Mouse (Mus musculus) monocyte, adult 2 months (primary cell): ENCODE results near the gene Plcg1.

Experiments used
- DNase-seq, 2 experiments: peaks; one replicate each; pipeline ENCODE4 v3.0.0; 2022; ENCODE audit warnings: low spot score in 2 of 2, low read depth in 1 of 2

Gene Plcg1

GRCm38 (mm10) chr2:160735706-160736310 is 4.7 kb downstream of the Plcg1 start:
- DNase-seq: no peak

GRCm38 (mm10) chr2:160736466-160736865 is 5.4 kb downstream of the Plcg1 start:
- no peak for DNase-seq

- DNase-seq: no peak
These were observed 7.3 kb downstream of the Plcg1 start for GRCm38 (mm10) chr2:160738354-160738753.

GRCm38 (mm10) chr2:160739647-160740356 is 8.7 kb downstream of the Plcg1 start:
- DNase-seq: no peak

GRCm38 (mm10) chr2:160740521-160741156 is 9.5 kb downstream of the Plcg1 start:
- no peak for DNase-seq

- no peak for DNase-seq
These were observed 10.5 kb downstream of the Plcg1 start for GRCm38 (mm10) chr2:160741580-160741979.

GRCm38 (mm10) chr2:160742161-160742609 is 11.1 kb downstream of the Plcg1 start:
- DNase-seq: no peak

- no peak for DNase-seq
These were observed 13.1 kb downstream of the Plcg1 start for GRCm38 (mm10) chr2:160744040-160744822.

- DNase-seq: no peak
These were observed 13.7 kb downstream of the Plcg1 start for GRCm38 (mm10) chr2:160744823-160745210.

- DNase-seq: no peak
These were observed 14.4 kb downstream of the Plcg1 start for GRCm38 (mm10) chr2:160745497-160745896.

GRCm38 (mm10) chr2:160746637-160747036 is 15.5 kb downstream of the Plcg1 start:
- no peak for DNase-seq

GRCm38 (mm10) chr2:160747075-160747474 is 16.0 kb downstream of the Plcg1 start:
- no peak for DNase-seq

GRCm38 (mm10) chr2:160756583-160757203 is 25.6 kb downstream of the Plcg1 start:
- DNase-seq: no peak

- no peak for DNase-seq
These were observed 29.5 kb downstream of the Plcg1 start for GRCm38 (mm10) chr2:160760433-160761184.

- no peak for DNase-seq
These were observed 32.7 kb downstream of the Plcg1 start for GRCm38 (mm10) chr2:160763816-160764215.

- no peak for DNase-seq
These were observed 33.3 kb downstream of the Plcg1 start for GRCm38 (mm10) chr2:160764386-160764785.

GRCm38 (mm10) chr2:160765096-160765495 is 34.0 kb downstream of the Plcg1 start:
- DNase-seq: no peak

- DNase-seq: no peak
These were observed 35.3 kb downstream of the Plcg1 start for GRCm38 (mm10) chr2:160766371-160766771.

- no peak for DNase-seq
These were observed 36.1 kb downstream of the Plcg1 start for GRCm38 (mm10) chr2:160767201-160767600.

- DNase-seq: no peak
These were observed 37.1 kb downstream of the Plcg1 start for GRCm38 (mm10) chr2:160768097-160768695.
